Mouse (Mus musculus) adipocyte (in vitro differentiated cells): ENCODE measurements around the gene Actb.
"Not testable (repeated sequence)": the region's sequence is repeated elsewhere in the genome, so short reads cannot be mapped to it uniquely, and the experiment has no call there.

ENCODE experiments used
- DNase-seq: peaks from one replicate; pipeline ENCODE4 v3.0.0-alpha.2; 2016; ENCODE audit warnings: low spot score

The Actb gene

GRCm38 (mm10) chr5:142902506-142903314 lies 3.8 kb downstream of the Actb start:
- no peak for DNase-seq

GRCm38 (mm10) chr5:142901846-142902505 lies 4.6 kb downstream of the Actb start:
- no peak for DNase-seq

- peak; percentile 64 for DNase-seq
Measured at GRCm38 (mm10) chr5:142901355-142901802, 5.2 kb downstream of the Actb start.

GRCm38 (mm10) chr5:142900651-142901050 lies 5.9 kb downstream of the Actb start:
- DNase-seq, result no peak

GRCm38 (mm10) chr5:142899932-142900533 lies 6.5 kb downstream of the Actb start:
- DNase-seq, result no peak

GRCm38 (mm10) chr5:142899057-142899601 lies 7.4 kb downstream of the Actb start:
- DNase-seq, result no peak

GRCm38 (mm10) chr5:142898316-142898715 lies 8.2 kb downstream of the Actb start:
- DNase-seq, result no peak

GRCm38 (mm10) chr5:142897568-142898248 lies 8.8 kb downstream of the Actb start:
- no peak for DNase-seq

GRCm38 (mm10) chr5:142896713-142897112 lies 9.8 kb downstream of the Actb start:
- no peak for DNase-seq

- peak; percentile 58 for DNase-seq
Measured at GRCm38 (mm10) chr5:142896192-142896591, 10.4 kb downstream of the Actb start.

GRCm38 (mm10) chr5:142894918-142895613 lies 11.5 kb downstream of the Actb start, which contains the start of gene Fbxl18:
Fbxl18 (minus strand) TSS chr5:142895421.
- peak; percentile 95 for DNase-seq

GRCm38 (mm10) chr5:142891396-142891795 lies 15.2 kb downstream of the Actb start:
- no peak for DNase-seq

- not testable (repeated sequence) for DNase-seq
Measured at GRCm38 (mm10) chr5:142887533-142887932, 19.0 kb downstream of the Actb start.

GRCm38 (mm10) chr5:142886761-142887160 lies 19.8 kb downstream of the Actb start:
- DNase-seq, result no peak

GRCm38 (mm10) chr5:142886181-142886580 lies 20.4 kb downstream of the Actb start:
- no peak for DNase-seq

GRCm38 (mm10) chr5:142882471-142882870 lies 24.1 kb downstream of the Actb start:
- DNase-seq, result no peak

- no peak for DNase-seq
Measured at GRCm38 (mm10) chr5:142881936-142882335, 24.6 kb downstream of the Actb start.

GRCm38 (mm10) chr5:142880806-142881516 lies 25.6 kb downstream of the Actb start:
- DNase-seq, result no peak

- DNase-seq, result no peak
Measured at GRCm38 (mm10) chr5:142880246-142880645, 26.3 kb downstream of the Actb start.

GRCm38 (mm10) chr5:142879318-142880175 lies 27.0 kb downstream of the Actb start:
- DNase-seq, result peak; percentile 92
